Mouse (Mus musculus): ENCODE data around the gene Sept11. TPM values are rescaled to one million over a fixed set of nuclear protein-coding genes. Genes with fewer than 3 reads are reported as not detected.
A peak's percentile ranks its signal among the peaks of the same experiment; 100 is the strongest.

Gene Sept11
- polyA plus RNA-seq, 1 experiment = 74.0 TPM

GRCm38 (mm10) chr5:93085015-93085598 lies 8.1 kb upstream of the Sept11 start:
- Histone ChIP-seq H3K4me1 (ENCODE audit: control insufficient read depth, insufficient read depth, low read length) (no peaks in the 10 kb centered on the region), H3K4me3 (replicated peaks; ENCODE audit: insufficient read depth, low read depth, low read length) (no peak overlapping the region), H3K27ac (ENCODE audit: insufficient read depth, low read length) (no peak overlapping the region), H3K27me3 (ENCODE audit: control insufficient read depth, insufficient read depth, low read length) (no peaks in the 10 kb centered on the region)
- WGBS = 35% methylated on average over 4 of the region's 4 CpGs
- peak in 1 of 2 experiments; percentile 43 for DNase-seq
- TF ChIP-seq POLR2A (IDR thresholded peaks at IDR 0.05; ENCODE audit: borderline replicate concordance, insufficient read depth, low read length) (no peak), CTCF (IDR thresholded peaks at IDR 0.05; ENCODE audit: borderline replicate concordance, insufficient read depth, low read depth, low read length) (no peak)

DNA sequence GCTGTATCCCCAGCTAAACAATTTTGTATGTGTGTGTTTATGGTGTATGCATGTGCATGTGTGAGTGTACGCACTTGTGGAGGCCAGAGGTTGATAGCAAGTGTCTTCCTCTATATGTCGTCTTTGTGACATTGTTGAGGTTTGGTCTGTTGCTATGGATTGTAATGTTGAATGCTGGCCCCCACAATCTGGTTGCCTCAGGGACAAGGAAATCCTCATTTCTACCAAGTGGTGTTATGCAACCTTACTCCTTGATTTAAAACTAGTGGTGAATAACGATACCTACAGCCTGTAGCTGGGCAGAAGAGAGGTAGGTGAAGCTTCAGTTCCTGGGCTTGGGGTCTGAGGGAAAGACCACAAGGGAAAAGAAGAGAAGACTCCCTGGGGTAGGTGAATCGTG lies 7.3 kb upstream of the Sept11 start:
- Histone ChIP-seq H3K4me3 (replicated peaks; ENCODE audit: insufficient read depth, low read depth, low read length) (no peak overlapping the region), H3K27me3 (ENCODE audit: control insufficient read depth, insufficient read depth, low read length) (no peaks in the 10 kb centered on the region), H3K27ac (ENCODE audit: insufficient read depth, low read length) (no peak overlapping the region), H3K4me1 (ENCODE audit: control insufficient read depth, insufficient read depth, low read length) (no peaks in the 10 kb centered on the region)
- no peak for DNase-seq
- no peak for TF ChIP-seq POLR2A (IDR thresholded peaks at IDR 0.05; ENCODE audit: borderline replicate concordance, insufficient read depth, low read length)
- TF ChIP-seq CTCF (IDR thresholded peaks at IDR 0.05; ENCODE audit: borderline replicate concordance, insufficient read depth, low read depth, low read length) = no peak
- WGBS = 86% methylated on average over 4 of the region's 4 CpGs

GRCm38 (mm10) chr5:93091266-93091665 lies 2.0 kb upstream of the Sept11 start:
- H3K27me3 ChIP-seq (ENCODE audit: control insufficient read depth, insufficient read depth, low read length) = no peaks in the 10 kb centered on the region
- H3K4me3 ChIP-seq (replicated peaks; ENCODE audit: insufficient read depth, low read depth, low read length) = no peak overlapping the region
- no peak overlapping the region for H3K27ac ChIP-seq (ENCODE audit: insufficient read depth, low read length)
- TF ChIP-seq POLR2A (IDR thresholded peaks at IDR 0.05; ENCODE audit: borderline replicate concordance, insufficient read depth, low read length) = no peak
- TF ChIP-seq CTCF (IDR thresholded peaks at IDR 0.05; ENCODE audit: borderline replicate concordance, insufficient read depth, low read depth, low read length) = no peak
- peaks cover 5% of the 10 kb centered on the region; the same call in 1 of the 2 replicates for H3K4me1 ChIP-seq (ENCODE audit: control insufficient read depth, insufficient read depth, low read length)
- WGBS = 79% methylated on average over 3 of the region's 3 CpGs
- DNase-seq = no peak

GRCm38 (mm10) chr5:93092147-93092781 lies 973 bp upstream of the Sept11 start:
- Histone ChIP-seq H3K4me1 (ENCODE audit: control insufficient read depth, insufficient read depth, low read length) (peaks cover 5% of the 10 kb centered on the region; the same call in 1 of the 2 replicates), H3K4me3 (replicated peaks; ENCODE audit: insufficient read depth, low read depth, low read length) (peak overlapping the region; percentile 97), H3K27ac (ENCODE audit: insufficient read depth, low read length) (no peak overlapping the region), H3K27me3 (ENCODE audit: control insufficient read depth, insufficient read depth, low read length) (no peaks in the 10 kb centered on the region)
- DNase-seq = peak; percentile 49 to 60
- no peak for TF ChIP-seq CTCF (IDR thresholded peaks at IDR 0.05; ENCODE audit: borderline replicate concordance, insufficient read depth, low read depth, low read length)
- no peak for TF ChIP-seq POLR2A (IDR thresholded peaks at IDR 0.05; ENCODE audit: borderline replicate concordance, insufficient read depth, low read length)
- WGBS = 6% methylated on average over 28 of the region's 28 CpGs

DNA sequence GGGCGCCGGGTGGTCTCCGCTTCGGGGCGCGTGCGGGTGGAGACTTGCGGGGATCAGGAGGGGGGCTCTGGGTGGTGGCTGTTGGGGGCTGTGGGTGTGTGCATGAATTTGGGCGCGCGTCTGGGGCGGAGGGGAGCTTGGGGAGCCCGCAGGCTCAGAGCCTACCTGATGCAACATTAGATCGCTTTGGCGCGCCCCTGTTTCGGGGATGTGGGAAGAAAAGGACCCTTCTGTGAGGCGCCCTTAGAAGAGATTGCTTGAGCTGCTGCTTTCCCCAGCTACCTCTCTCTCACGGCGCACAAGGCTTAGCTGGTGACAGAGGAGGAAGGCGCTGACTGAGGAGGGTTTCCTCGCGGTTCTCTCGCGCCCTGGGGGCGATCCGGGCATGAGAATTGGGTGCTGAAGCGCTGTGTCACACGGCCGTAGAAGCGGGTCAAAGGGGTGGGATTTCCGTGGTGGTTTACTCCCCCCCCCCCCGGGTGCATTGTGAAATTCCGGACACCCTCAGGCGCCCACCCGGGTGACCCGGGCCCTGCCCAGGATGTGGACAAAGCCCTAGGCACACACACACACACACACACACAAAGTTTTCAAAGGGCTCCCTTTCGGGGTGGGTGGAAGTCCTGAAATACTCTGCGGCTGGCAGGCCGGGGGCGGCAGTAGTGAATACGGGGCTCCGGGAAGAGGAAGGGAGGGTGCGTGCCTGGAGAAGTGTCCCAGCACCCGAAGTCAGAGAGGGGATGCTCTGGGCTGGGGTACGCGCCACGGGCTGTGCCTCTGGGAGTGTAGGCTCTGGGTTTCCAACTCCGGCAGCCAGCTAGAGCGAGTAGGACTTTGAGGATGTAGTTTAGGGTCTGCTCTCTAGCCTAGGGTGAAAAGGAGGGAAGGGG lies 646 bp downstream of the Sept11 start:
- TF ChIP-seq POLR2A (IDR thresholded peaks at IDR 0.05; ENCODE audit: borderline replicate concordance, insufficient read depth, low read length) (no peak), CTCF (IDR thresholded peaks at IDR 0.05; ENCODE audit: borderline replicate concordance, insufficient read depth, low read depth, low read length) (no peak)
- Histone ChIP-seq H3K27me3 (ENCODE audit: control insufficient read depth, insufficient read depth, low read length) (no peaks in the 10 kb centered on the region), H3K4me1 (ENCODE audit: control insufficient read depth, insufficient read depth, low read length) (peaks cover 18% of the 10 kb centered on the region), H3K27ac (ENCODE audit: insufficient read depth, low read length) (peak overlapping the region; percentile 85; the same call in 1 of the 2 replicates), H3K4me3 (replicated peaks; ENCODE audit: insufficient read depth, low read depth, low read length) (peak overlapping the region; percentile 97)
- peak; percentile 46 to 49 for DNase-seq
- WGBS = under 1% methylated on average over 50 of the region's 50 CpGs

- H3K27me3 ChIP-seq (ENCODE audit: control insufficient read depth, insufficient read depth, low read length) = no peaks in the 10 kb centered on the region
- H3K4me3 ChIP-seq (replicated peaks; ENCODE audit: insufficient read depth, low read depth, low read length) = no peak overlapping the region
- no peak overlapping the region for H3K27ac ChIP-seq (ENCODE audit: insufficient read depth, low read length)
- no peak for DNase-seq
- H3K4me1 ChIP-seq (ENCODE audit: control insufficient read depth, insufficient read depth, low read length) = peaks cover 19% of the 10 kb centered on the region
- 77% methylated on average over 7 of the region's 7 CpGs for WGBS
- no peak for TF ChIP-seq POLR2A (IDR thresholded peaks at IDR 0.05; ENCODE audit: borderline replicate concordance, insufficient read depth, low read length)
- no peak for TF ChIP-seq CTCF (IDR thresholded peaks at IDR 0.05; ENCODE audit: borderline replicate concordance, insufficient read depth, low read depth, low read length)
These were observed 2.1 kb downstream of the Sept11 start for GRCm38 (mm10) chr5:93095301-93095700.

GRCm38 (mm10) chr5:93097204-93097906 lies 4.1 kb downstream of the Sept11 start:
- no peak overlapping the region for H3K4me3 ChIP-seq (replicated peaks; ENCODE audit: insufficient read depth, low read depth, low read length)
- 73% methylated on average over 13 of the region's 13 CpGs for WGBS
- peaks cover 15% of the 10 kb centered on the region for H3K4me1 ChIP-seq (ENCODE audit: control insufficient read depth, insufficient read depth, low read length)
- no peak for TF ChIP-seq CTCF (IDR thresholded peaks at IDR 0.05; ENCODE audit: borderline replicate concordance, insufficient read depth, low read depth, low read length)
- TF ChIP-seq POLR2A (IDR thresholded peaks at IDR 0.05; ENCODE audit: borderline replicate concordance, insufficient read depth, low read length) = no peak
- H3K27ac ChIP-seq (ENCODE audit: insufficient read depth, low read length) = no peak overlapping the region
- H3K27me3 ChIP-seq (ENCODE audit: control insufficient read depth, insufficient read depth, low read length) = no peaks in the 10 kb centered on the region
- DNase-seq = no peak
